Mouse (Mus musculus) midbrain, embryonic 15.5 days (tissue): ENCODE measurements at regions not wholly inside any gene's neighbourhood (a gene's known extent, or its start where the extent isn't known, plus 50 kb on each side); places are given as distances from the start of the nearest gene placed in this dataset.

Source experiments
- ATAC-seq: fragments of 200-750 bp; cut with Nextera tagmentation; replicated peaks from 2 replicates; pipeline ENCODE4 v1.8.0; 2017; ENCODE audit warnings: moderate TSS enrichment
- H3K27ac ChIP-seq: fragments of 300-500 bp; sonication (generic); 2 replicates; pipeline ENCODE4 v1.5.1; 2015; ENCODE audit warnings: mild to moderate bottlenecking, inconsistent platforms
- H3K27me3 ChIP-seq: fragments of 300-500 bp; sonication (generic); replicated peaks from 2 replicates; pipeline ENCODE4 v1.6.1; 2015; ENCODE audit warnings: inconsistent platforms
- H3K36me3 ChIP-seq: fragments of 300-500 bp; sonication (generic); replicated peaks from 2 replicates; pipeline ENCODE4 v1.6.1; 2015; ENCODE audit warnings: inconsistent platforms
- H3K4me1 ChIP-seq: fragments of 300-500 bp; sonication (generic); 2 replicates; pipeline ENCODE4 v1.6.1; 2015; ENCODE audit warnings: inconsistent platforms
- H3K4me2 ChIP-seq: fragments of 300-500 bp; sonication (generic); 2 replicates; pipeline ENCODE4 v1.6.1; 2015; ENCODE audit warnings: inconsistent platforms, mild to moderate bottlenecking, moderate library complexity
- H3K4me3 ChIP-seq: fragments of 300-500 bp; sonication (generic); 2 replicates; pipeline ENCODE4 v1.5.1; 2015; ENCODE audit warnings: mild to moderate bottlenecking, inconsistent platforms
- H3K9ac ChIP-seq: fragments of 300-500 bp; sonication (generic); 2 replicates; pipeline ENCODE4 v1.6.1; 2015; ENCODE audit warnings: mild to moderate bottlenecking, inconsistent platforms
- H3K9me3 ChIP-seq: fragments of 300-500 bp; sonication (generic); 2 replicates; pipeline ENCODE4 v1.6.1; 2016; ENCODE audit warnings: inconsistent platforms
- whole genome bisulfite sequencing: fragments of 180-500 bp; shearing (Covaris S2); methylation state at CpG from one replicate; pipeline ENCODE4 v1.1.7; 2015; ENCODE audit warnings: mixed read lengths; 5-methylcytosine and 5-hydroxymethylcytosine counted together

DNA sequence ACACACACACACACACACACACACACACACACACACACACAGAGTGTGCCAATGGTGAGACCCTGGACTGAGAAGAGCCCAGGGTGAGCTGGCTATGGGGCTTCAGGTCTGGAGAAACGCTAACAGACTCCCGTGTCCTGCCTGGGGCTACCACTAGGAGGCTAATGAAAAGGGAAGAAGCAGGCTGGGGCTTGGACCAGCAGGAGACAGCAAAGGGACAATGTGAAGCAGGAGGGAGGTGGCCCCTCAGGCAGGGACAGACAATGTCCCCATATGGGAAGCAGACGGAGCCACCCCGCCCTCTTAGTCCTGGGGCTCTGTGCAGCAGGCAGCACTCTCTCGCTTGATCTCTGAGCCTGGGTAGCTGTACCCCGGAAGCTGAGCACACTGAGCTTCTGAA lies 93.1 kb downstream of the Hif1an start:
- Histone ChIP-seq H3K4me3 (no peak overlapping the region), H3K4me1 (no peaks in the 10 kb centered on the region), H3K4me2 (no peak overlapping the region), H3K9me3 (no peaks in the 10 kb centered on the region), H3K36me3 (no peaks in the 10 kb centered on the region), H3K27ac (no peak overlapping the region), H3K9ac (no peak overlapping the region), H3K27me3 (peaks cover 37% of the 10 kb centered on the region)
- no peak for ATAC-seq
- WGBS, result under 1% methylated on average over 6 of the region's 6 CpGs

DNA sequence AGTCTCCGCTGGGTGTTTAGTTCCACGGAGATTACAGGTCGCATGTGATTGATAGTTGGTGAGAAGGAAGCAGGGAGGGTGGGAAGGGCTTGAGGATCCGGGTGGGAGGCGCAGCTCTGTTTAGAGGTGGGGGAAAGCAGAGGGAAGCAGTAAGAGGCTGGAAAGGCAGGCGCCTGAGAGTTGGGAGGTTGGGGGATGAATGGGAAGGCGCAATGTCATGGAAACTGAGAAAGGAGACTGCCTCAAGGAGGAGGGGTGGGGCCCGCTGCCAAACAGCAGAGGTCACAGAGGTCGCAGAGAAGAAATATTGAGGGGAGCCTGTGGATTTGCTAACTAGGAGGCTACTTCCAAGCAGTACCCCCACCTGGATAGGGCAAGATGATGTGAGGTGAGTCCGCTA lies 96.5 kb upstream of the Pax2 start:
- 29% methylated on average over 10 of the region's 10 CpGs for WGBS
- no peak overlapping the region for H3K9ac ChIP-seq
- no peaks in the 10 kb centered on the region for H3K36me3 ChIP-seq
- H3K4me2 ChIP-seq, result no peak overlapping the region
- H3K9me3 ChIP-seq, result no peaks in the 10 kb centered on the region
- peaks cover 36% of the 10 kb centered on the region for H3K27me3 ChIP-seq
- no peaks in the 10 kb centered on the region for H3K4me1 ChIP-seq
- H3K27ac ChIP-seq, result no peak overlapping the region
- ATAC-seq, result no peak
- H3K4me3 ChIP-seq, result no peak overlapping the region

DNA sequence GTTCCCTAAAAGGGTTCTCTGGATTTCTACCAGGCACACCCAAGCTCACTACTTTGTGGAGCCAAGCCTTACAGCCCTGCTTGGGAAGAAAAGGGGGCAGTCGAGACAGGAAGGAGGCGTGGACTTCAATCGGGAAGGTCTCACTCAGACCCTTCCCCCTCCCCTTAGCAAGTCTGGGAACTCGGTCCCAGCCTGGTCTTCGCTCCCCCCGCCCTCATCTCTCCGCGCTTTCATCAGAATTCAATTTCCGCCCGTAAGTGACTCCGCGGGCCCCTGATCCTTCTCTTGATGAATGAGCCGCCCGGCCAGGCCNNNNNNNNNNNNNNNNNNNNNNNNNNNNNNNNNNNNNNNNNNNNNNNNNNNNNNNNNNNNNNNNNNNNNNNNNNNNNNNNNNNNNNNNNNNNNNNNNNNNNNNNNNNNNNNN lies 86.3 kb upstream of the Pax2 start:
- no peak for ATAC-seq
- peaks cover 31% of the 10 kb centered on the region for H3K4me1 ChIP-seq
- WGBS, result 0% methylated on average over 14 of the region's 14 CpGs
- 0 out of 2 replicates have a peak overlapping the region, but pooled peaks have one; percentile 12 for H3K4me3 ChIP-seq
- no peak overlapping the region for H3K9ac ChIP-seq
- H3K9me3 ChIP-seq, result no peaks in the 10 kb centered on the region
- peak overlapping the region; percentile 41 for H3K4me2 ChIP-seq
- H3K27ac ChIP-seq, result no peak overlapping the region
- no peaks in the 10 kb centered on the region for H3K36me3 ChIP-seq
- H3K27me3 ChIP-seq, result peaks cover 82% of the 10 kb centered on the region

DNA sequence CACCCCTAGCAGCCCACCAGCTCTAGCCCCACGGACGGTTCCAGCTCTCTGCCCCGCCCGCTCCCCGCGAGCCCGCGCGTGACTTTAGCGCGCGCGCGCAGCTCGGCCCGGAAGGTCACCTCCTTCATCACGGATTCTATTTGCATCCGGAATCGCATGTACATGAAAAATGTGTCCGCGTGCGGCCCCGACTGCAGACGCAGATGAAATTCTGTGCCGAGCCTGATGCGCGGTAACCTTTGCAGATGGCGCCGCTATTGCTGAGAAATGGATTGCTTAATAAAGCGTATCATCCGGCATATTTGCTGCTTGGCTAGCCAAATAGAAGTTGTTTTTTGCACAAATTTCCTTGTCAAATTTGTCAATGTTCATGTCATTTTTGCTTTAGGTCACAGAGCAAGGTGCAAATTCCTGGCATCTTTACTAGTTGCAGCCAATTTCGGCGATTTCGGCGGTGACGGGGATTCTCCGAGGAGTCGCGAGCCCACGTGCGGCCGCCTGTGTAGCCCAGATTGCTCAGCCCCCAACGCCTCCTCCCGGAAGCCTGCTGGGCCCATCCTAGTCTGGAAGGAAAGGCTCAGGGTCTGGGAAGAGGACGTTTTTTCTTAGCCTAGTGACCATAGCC lies 81.1 kb upstream of the Pax2 start:
- peaks cover 89% of the 10 kb centered on the region for H3K27me3 ChIP-seq
- 5% methylated on average over 45 of the region's 45 CpGs for WGBS
- H3K36me3 ChIP-seq, result no peaks in the 10 kb centered on the region
- no peak overlapping the region for H3K9ac ChIP-seq
- H3K4me2 ChIP-seq, result peak overlapping the region; percentile 57
- H3K9me3 ChIP-seq, result no peaks in the 10 kb centered on the region
- no peak overlapping the region for H3K27ac ChIP-seq
- H3K4me1 ChIP-seq, result peaks cover 32% of the 10 kb centered on the region
- peak overlapping the region; percentile 33 for H3K4me3 ChIP-seq
- no peak for ATAC-seq

DNA sequence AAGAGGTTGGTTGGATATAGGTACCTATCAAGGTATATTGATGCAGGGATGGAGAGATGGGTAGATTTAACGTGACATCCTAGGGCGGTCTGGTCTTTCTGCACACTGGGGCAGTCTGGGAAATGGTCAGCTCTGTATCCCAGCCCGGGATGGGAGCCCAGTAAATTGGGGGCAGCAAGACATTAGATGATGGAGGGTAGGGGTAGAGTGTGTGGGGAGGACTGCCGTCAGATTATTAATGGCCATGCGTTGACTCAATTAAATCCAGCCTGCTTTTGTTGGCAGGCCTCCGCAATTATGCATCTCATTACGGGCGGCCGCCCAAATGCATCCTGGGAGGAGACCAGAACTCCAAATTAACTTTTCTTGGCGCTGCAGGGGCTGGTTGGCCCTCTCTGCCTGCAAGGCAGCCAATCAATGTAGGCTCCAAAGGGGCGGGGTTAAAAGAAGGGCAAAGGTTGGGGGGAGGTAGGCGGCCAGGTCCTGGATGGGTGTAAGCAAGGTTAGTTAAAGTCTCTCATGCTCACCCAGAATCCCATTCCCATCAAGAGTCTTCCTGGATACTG lies 79.2 kb upstream of the Pax2 start:
- 7% methylated on average over 12 of the region's 12 CpGs for WGBS
- ATAC-seq, result no peak
- H3K9me3 ChIP-seq, result no peaks in the 10 kb centered on the region

DNA sequence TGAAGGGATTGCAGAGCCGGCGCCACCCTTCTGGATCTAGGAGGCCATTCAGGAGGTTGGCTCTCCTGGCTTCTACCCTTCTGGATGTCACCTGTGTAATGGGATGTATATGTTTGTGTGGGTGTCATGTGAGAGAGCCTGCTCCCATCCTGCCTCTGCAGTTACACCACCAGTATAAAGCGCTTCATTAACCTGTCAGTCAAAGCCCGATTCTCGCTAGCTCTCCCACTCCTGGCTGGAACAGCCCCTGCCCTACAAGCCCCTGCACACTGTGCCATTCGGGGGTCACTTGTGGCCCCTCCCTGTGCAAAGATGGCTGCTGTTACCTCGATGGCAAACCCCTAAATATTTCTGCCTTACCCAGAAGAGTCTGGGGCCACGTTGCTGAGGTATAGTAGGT lies 78.5 kb upstream of the Pax2 start:
- H3K4me3 ChIP-seq, result no peak overlapping the region
- no peaks in the 10 kb centered on the region for H3K36me3 ChIP-seq
- no peaks in the 10 kb centered on the region for H3K9me3 ChIP-seq
- H3K27me3 ChIP-seq, result peaks cover 89% of the 10 kb centered on the region
- H3K27ac ChIP-seq, result no peak overlapping the region
- H3K9ac ChIP-seq, result no peak overlapping the region
- no peak overlapping the region for H3K4me2 ChIP-seq
- 65% methylated on average over 8 of the region's 8 CpGs for WGBS
- no peak for ATAC-seq
- H3K4me1 ChIP-seq, result peaks cover 11% of the 10 kb centered on the region

More for the DNA sequence above, 79.2 kb upstream of the Pax2 start:
- Histone ChIP-seq H3K4me1 (peaks cover 17% of the 10 kb centered on the region), H3K4me3 (no peak overlapping the region), H3K9ac (no peak overlapping the region), H3K36me3 (no peaks in the 10 kb centered on the region), H3K27me3 (peaks cover 92% of the 10 kb centered on the region), H3K4me2 (no peak overlapping the region), H3K27ac (no peak overlapping the region)

DNA sequence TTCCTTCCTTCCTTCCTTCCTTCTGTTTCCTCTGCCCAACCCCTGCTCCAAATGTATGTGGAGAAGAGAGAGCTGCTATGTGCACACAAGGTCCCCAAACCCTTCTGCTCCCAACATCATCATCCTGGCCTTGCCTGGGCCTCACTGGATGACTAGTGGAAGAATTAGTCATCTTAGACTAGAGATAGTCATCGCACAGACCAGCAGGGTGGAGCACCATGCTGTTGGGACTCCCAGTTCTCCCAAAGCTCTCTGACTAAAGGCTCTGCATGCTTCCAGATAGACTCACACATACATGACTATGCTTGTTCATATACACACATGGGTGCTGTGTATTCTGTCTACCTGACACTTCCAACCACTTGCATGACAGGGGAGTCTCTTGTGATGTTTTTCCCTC lies 77.2 kb upstream of the Pax2 start:
- 84% methylated on average over 1 of the region's 1 CpGs for WGBS
- no peaks in the 10 kb centered on the region for H3K9me3 ChIP-seq
- no peak overlapping the region for H3K4me2 ChIP-seq
- ATAC-seq, result no peak
- peaks cover 14% of the 10 kb centered on the region for H3K4me1 ChIP-seq
- no peak overlapping the region for H3K4me3 ChIP-seq
- H3K9ac ChIP-seq, result no peak overlapping the region
- peaks cover 88% of the 10 kb centered on the region for H3K27me3 ChIP-seq
- H3K27ac ChIP-seq, result no peak overlapping the region
- H3K36me3 ChIP-seq, result no peaks in the 10 kb centered on the region

DNA sequence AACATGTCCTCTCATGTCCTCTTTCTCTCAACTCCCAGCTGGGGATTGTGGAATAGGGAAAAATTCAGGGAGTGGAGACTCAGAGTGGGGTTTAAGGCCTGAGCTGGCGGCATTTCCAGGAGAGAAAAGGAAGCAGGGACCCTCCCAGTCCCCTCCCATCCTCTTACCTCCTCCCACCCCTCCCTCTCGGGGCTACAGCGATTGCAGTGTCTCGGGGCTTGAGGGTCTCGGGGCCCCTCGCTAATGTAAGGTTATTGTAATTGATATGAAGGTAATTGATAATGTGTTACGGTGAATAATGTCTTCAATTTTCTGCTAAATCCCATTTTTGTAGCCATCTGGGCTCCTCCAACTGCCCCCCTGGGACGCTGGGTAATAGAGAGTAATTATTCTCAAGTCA lies 74.2 kb upstream of the Pax2 start:
- Histone ChIP-seq H3K27me3 (peaks cover 91% of the 10 kb centered on the region), H3K36me3 (no peaks in the 10 kb centered on the region), H3K27ac (no peak overlapping the region), H3K4me1 (peaks cover 11% of the 10 kb centered on the region), H3K4me3 (no peak overlapping the region), H3K9me3 (no peaks in the 10 kb centered on the region), H3K4me2 (no peak overlapping the region), H3K9ac (no peak overlapping the region)
- ATAC-seq, result no peak
- 9% methylated on average over 8 of the region's 8 CpGs for WGBS

DNA sequence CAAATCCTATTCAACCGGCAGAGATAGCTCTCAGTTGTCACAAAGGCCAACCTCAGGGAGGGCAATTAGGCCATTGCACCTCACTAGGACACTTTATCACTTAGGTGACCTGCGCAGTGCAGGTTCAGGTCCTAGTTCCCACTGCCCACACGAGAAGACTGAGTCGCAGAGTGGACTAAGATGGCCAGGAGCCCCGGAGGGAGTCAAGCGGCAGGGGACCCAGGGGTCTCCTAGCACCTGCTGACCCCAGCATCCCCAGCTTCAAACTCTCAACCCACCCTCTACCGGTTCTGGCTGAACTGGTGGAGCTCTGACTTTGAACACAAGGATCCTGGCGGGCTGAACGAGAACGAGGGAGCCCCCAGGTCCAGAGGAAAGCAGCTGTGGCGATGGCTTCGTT lies 72.7 kb upstream of the Pax2 start:
- ATAC-seq, result no peak
- WGBS, result 4% methylated on average over 12 of the region's 12 CpGs
- Histone ChIP-seq H3K27me3 (peaks cover 89% of the 10 kb centered on the region), H3K27ac (no peak overlapping the region), H3K9ac (no peak overlapping the region), H3K36me3 (no peaks in the 10 kb centered on the region), H3K4me3 (no peak overlapping the region), H3K4me2 (no peak overlapping the region), H3K9me3 (no peaks in the 10 kb centered on the region), H3K4me1 (peaks cover 11% of the 10 kb centered on the region)

DNA sequence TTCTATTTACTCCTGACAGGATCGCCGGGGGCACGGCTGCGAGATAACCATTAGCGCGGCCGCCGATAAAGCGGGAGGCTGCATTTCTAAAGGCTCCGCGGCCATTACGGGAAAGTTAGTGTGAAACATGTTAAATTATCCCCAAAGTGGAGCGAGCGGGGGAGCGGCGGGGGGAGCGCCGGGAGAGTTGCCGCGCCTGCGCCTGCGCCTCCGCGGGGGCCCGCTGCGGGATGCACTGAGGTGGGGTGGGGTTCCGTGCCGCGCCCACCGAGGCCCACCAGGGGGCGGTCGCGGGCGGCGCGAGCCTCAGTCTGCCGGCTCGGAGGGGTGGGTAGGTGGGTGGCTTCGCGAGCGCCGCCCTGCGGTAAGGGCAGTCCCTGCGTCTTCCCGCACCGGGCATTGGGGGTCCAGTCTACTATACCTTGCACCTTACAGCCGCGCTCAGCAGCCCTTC lies 71.8 kb upstream of the Pax2 start:
- Histone ChIP-seq H3K9me3 (no peaks in the 10 kb centered on the region), H3K4me2 (peak overlapping the region; percentile 46), H3K4me1 (peaks cover 11% of the 10 kb centered on the region), H3K9ac (no peak overlapping the region), H3K27me3 (peaks cover 92% of the 10 kb centered on the region), H3K27ac (no peak overlapping the region), H3K36me3 (no peaks in the 10 kb centered on the region), H3K4me3 (peak overlapping the region; percentile 22)
- WGBS, result 2% methylated on average over 48 of the region's 48 CpGs
- no peak for ATAC-seq

DNA sequence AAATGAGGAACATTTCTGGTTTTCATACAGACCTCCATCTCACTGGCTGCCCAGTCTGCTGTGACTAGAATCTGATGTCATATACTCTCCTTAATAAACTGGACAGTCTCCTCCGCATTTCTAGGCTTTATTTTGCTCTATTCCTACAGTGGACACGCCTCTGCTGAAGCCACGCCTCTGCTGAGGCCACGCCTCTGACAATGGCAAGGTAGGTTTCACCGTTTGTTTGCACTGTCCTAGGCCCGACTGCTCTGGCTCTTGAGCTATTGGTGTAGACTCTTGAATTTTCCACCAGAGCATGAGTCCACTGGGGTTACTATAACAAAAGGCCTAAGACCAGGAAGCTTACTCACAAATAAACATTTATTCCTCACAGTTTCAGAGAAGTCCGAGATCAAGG lies 69.8 kb upstream of the Pax2 start:
- no peaks in the 10 kb centered on the region for H3K9me3 ChIP-seq
- no peak overlapping the region for H3K9ac ChIP-seq
- H3K4me1 ChIP-seq, result peaks cover 11% of the 10 kb centered on the region
- 49% methylated on average over 7 of the region's 7 CpGs for WGBS
- no peak overlapping the region for H3K4me3 ChIP-seq
- no peak overlapping the region for H3K4me2 ChIP-seq
- H3K27ac ChIP-seq, result no peak overlapping the region
- no peak for ATAC-seq
- no peaks in the 10 kb centered on the region for H3K36me3 ChIP-seq
- H3K27me3 ChIP-seq, result peaks cover 84% of the 10 kb centered on the region

DNA sequence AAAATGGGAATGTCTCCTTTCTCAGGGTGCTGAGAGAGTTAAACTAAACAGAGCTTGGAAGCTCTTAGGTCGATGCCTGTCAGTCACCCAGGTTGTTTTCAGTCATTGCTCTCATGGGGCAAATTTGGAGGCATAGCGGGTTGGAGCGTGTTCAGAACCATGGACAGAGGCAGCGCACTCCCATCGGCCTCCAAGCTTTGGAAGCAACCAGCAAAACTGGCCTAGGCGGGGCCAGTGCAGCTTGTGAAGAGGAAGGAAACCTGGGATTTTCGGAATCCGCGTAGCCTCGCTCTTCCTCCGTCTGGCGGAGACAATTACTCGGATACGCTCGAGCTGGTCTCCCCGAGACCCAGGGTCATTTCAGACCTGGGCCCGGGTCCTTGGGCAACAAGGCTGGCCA lies 63.4 kb upstream of the Pax2 start:
- H3K9me3 ChIP-seq, result no peaks in the 10 kb centered on the region
- peak overlapping the region; percentile 34 for H3K4me2 ChIP-seq
- no peak for ATAC-seq
- H3K36me3 ChIP-seq, result no peaks in the 10 kb centered on the region
- no peak overlapping the region for H3K9ac ChIP-seq
- H3K4me1 ChIP-seq, result peaks cover 22% of the 10 kb centered on the region
- 0 out of 2 replicates have a peak overlapping the region, but pooled peaks have one; percentile 2 for H3K4me3 ChIP-seq
- WGBS, result 2% methylated on average over 17 of the region's 17 CpGs
- no peak overlapping the region for H3K27ac ChIP-seq
- peaks cover 66% of the 10 kb centered on the region for H3K27me3 ChIP-seq

DNA sequence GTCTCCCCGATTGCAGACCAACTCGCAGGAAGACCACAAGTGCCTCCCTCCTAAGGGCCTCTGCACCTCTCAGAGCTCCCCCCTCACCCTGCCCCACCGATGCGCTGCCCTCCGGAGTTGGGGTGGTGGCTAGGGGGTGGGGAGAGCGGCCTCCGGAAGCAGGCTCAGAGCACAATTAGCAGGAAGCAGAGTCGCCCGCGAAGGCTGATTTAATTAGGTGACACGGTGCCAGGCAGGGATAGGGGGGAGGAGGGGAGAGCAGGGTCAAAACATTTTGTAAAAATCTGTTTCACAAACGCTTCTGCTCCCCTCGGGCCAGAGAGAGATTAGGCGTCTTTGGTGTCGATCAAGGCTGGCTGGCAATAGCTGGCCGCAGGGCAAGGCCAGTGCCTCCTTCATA lies 63.0 kb upstream of the Pax2 start:
- H3K9ac ChIP-seq, result no peak overlapping the region
- no peak for ATAC-seq
- 1% methylated on average over 16 of the region's 16 CpGs for WGBS

More for the DNA sequence above, 63.0 kb upstream of the Pax2 start:
- H3K4me3 ChIP-seq, result 0 out of 2 replicates have a peak overlapping the region, but pooled peaks have one; percentile 2
- no peaks in the 10 kb centered on the region for H3K36me3 ChIP-seq
- H3K27me3 ChIP-seq, result peaks cover 64% of the 10 kb centered on the region
- H3K4me1 ChIP-seq, result peaks cover 22% of the 10 kb centered on the region
- H3K27ac ChIP-seq, result no peak overlapping the region
- peak overlapping the region; percentile 34 for H3K4me2 ChIP-seq
- no peaks in the 10 kb centered on the region for H3K9me3 ChIP-seq
